Mouse (Mus musculus): ENCODE measurements around the gene 1700013F07Rik. TPM values are rescaled to one million over a fixed set of nuclear protein-coding genes. Genes with fewer than 3 reads are reported as not detected.
"Not testable (repeated sequence)": the region's sequence is repeated elsewhere in the genome, so short reads cannot be mapped to it uniquely, and the experiment has no call there.

The 1700013F07Rik gene
- total RNA-seq (2017): not detected in 3 replicates

- ATAC-seq (replicated peaks; ENCODE audit: insufficient number of reproducible peaks, low FRiP score, low TSS enrichment, poor library complexity, severe bottlenecking): no peak
These were observed at the start of gene 1700013F07Rik for GRCm38 (mm10) chr3:108533951-108534350. TSS of gene 1700013F07Rik (plus strand) at chr3:108534150.

- ATAC-seq (replicated peaks; ENCODE audit: insufficient number of reproducible peaks, low FRiP score, low TSS enrichment, poor library complexity, severe bottlenecking): no peak
These were observed 49.2 kb upstream of the 1700013F07Rik start for GRCm38 (mm10) chr3:108484749-108485148.

DNA sequence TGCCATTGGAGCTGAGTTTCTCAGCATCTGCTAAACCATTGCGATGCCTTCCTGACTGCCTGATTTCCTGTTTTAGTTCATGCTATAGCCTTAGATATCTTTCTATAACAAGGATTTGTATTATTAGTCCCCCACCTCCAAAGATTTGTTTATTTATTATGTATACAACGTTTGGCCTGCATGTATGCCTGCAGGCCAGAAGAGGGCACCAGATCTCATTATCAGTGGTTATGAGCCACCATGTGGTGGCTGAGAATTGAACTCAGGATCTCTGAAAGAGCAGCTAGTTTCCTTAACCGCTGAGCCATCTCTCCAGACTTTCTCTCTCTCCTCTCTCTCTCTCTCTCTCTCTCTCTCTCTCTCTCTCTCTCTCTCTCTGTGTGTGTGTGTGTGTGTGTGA lies 44.0 kb upstream of the 1700013F07Rik start:
- no peak for ATAC-seq (replicated peaks; ENCODE audit: insufficient number of reproducible peaks, low FRiP score, low TSS enrichment, poor library complexity, severe bottlenecking)

DNA sequence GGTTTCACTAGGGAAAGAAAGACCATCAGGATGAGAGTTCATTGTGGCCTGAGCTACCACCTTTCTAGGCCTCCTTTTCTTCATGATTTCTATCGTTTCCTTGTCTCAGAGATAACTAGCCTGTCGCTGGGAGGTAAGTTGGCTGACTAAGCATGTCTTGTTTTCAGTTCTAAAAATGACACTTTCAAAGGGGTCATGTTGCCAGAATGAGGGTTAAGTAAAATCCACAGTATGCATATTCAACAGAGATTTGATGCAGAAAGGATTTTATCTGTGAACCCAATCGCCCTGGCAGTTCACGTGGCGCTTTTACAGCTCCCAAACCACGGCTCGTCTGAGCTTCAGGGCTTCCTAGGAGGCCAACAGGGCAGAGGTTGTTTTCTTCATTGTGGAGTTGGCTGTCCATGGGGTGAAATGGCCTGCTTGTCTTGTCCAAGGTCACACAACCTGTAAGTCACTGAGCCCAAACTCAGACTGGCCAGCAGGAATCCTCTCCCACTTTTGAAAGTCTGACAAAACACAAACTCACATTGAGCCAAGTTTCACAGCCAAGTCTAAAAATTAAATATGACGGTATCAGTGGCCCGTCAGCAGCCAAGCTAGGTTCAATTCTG lies 39.0 kb upstream of the 1700013F07Rik start:
- no peak for ATAC-seq (replicated peaks; ENCODE audit: insufficient number of reproducible peaks, low FRiP score, low TSS enrichment, poor library complexity, severe bottlenecking)

DNA sequence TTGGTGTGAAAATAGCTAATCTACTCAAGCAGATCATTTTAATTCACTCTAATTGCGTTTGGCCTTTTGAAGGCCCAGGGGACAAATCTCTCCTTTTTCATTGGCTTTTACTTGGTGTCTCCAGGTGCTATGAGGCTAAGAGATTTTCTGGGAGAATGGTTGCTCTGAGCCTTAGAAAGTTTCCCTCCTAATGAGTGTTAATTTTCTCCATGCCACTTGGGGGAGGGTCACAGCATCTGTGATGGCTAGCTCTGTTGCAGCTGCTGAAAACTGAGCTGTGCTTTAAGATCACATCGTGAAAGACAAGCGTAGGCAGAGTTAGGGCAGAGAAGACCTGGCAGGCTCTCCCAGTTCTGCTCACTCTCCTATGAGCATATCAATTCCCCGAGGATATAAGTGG lies 38.5 kb upstream of the 1700013F07Rik start:
- ATAC-seq (replicated peaks; ENCODE audit: insufficient number of reproducible peaks, low FRiP score, low TSS enrichment, poor library complexity, severe bottlenecking): no peak

DNA sequence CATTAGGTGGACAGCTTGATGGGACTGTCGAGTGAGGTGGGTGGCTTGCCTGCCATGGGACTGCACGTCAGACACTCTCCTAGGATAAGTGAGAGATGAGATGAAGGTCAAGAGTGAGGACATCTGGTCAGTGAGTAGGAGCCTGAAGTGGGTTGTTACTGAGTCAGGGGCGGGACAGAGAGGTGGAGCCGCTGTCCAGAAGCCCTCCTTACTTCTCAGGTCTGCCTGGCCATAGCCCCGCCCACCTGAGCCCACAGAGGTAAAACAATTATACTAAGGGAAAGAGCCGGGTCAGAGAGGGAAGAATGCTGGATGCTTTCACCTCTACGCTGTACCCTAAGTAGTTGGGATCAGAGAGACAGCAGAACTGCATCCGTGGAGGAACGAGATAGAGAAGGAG lies 36.3 kb upstream of the 1700013F07Rik start:
- no peak for ATAC-seq (replicated peaks; ENCODE audit: insufficient number of reproducible peaks, low FRiP score, low TSS enrichment, poor library complexity, severe bottlenecking)

DNA sequence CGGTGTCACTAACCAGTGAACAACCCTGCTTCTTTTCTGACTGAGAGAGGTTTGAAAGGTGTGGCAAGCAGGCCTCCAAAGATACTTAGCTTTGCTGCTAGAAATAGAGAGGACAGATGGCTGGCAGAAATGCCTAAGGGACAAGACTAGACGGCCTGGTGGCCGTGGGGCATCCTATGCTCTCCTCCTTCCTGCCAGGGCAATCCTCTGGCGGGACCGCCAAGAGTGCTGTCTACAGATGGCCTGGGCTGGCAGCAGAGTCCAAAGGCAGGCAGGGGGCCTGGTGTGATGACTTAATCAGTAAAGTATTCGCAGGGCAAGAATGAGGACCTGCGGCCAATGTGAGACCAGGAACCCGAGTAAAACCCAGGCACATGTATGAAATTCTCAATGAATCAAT lies 34.1 kb upstream of the 1700013F07Rik start:
- ATAC-seq (replicated peaks; ENCODE audit: insufficient number of reproducible peaks, low FRiP score, low TSS enrichment, poor library complexity, severe bottlenecking): no peak

DNA sequence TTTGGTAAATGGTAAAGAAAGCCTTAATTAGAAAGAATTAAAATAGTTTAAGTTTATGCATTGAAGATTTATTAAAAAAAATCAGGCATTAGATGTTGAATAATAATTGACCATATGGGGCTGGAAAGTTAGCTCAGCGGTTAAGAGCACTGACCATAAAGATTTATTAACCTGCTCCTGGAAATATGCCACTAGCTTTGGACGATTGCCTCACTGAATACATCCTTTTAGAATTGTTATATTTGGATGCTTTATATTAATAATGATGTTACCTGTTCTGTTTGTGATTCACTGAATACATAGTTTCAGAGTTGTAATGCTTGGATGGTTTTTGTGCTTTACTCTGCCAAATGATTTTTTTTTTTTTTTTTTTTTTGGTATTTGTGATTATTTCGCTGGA lies 32.5 kb upstream of the 1700013F07Rik start:
- ATAC-seq (replicated peaks; ENCODE audit: insufficient number of reproducible peaks, low FRiP score, low TSS enrichment, poor library complexity, severe bottlenecking): not testable (repeated sequence)

DNA sequence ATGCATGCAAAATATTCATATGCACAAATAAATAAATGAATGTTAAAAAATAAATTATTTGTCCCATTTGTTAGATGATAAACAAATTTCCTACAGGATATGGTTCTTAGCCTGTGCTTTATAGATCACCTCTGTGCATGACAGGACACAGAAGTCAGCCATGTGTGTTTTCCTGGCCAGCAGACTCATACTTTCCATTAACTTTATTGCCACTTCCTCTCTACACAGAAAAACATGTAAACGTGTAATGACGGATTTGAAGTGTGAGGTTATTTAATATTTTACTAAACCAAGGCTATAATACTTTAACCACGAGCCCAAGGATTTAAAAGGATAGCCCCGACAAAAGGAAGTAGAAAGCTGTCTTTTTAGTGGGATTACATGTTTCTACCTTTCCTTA lies 30.0 kb upstream of the 1700013F07Rik start:
- ATAC-seq (replicated peaks; ENCODE audit: insufficient number of reproducible peaks, low FRiP score, low TSS enrichment, poor library complexity, severe bottlenecking): no peak

DNA sequence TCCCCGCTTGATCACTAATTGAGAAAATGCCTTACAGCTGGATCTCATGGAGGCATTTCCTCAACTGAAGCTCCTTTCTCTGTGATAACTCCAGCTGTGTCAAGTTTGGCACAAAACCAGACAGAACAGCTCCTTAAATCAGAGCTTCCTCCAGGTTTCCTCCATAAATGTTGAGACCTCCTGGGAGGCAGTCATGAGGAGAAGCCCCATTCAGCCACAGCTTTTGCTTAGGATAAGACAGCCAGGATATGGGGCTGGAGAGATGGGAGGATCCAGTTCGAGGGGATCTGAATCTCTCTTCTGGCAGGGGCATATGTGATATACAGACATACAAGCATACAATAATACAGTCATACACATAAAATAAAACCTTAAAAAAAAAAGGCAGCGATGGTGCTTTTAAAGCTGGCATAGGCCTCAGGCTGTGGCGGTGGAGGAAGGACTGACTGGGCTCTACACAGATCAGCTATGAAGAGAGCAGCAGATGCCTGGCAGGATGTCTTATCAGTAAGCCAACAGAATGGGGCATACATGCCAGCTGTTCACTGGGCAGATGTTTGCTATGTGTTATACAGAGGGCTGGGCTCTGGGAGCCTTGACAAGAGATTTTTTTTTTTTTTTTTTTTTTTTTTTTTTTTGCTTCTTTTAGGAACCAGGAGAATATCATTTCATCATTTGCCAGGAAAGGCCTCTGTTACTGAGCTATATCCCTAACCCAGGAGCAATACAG lies 25.0 kb upstream of the 1700013F07Rik start:
- no peak for ATAC-seq (replicated peaks; ENCODE audit: insufficient number of reproducible peaks, low FRiP score, low TSS enrichment, poor library complexity, severe bottlenecking)

DNA sequence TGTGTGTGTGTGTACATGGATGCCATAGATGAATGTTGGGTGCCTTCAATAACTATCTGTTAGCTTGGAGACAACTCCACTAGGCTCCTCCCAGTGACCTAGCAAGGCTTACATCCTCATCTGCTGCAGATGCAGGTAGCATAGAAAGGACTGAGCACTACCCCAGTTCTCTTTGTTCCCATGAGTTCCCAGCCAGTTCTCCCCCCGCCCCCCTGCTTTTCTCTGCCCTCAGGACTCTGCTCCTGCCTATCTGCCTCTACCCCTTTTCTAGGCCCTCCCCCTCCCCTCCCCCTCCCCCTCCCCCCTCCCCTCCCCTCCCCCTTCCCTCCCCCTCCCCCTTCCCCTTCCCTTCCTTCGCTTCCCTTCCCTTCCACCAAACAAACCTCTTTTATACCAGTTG lies 23.8 kb upstream of the 1700013F07Rik start:
- no peak for ATAC-seq (replicated peaks; ENCODE audit: insufficient number of reproducible peaks, low FRiP score, low TSS enrichment, poor library complexity, severe bottlenecking)

- ATAC-seq (replicated peaks; ENCODE audit: insufficient number of reproducible peaks, low FRiP score, low TSS enrichment, poor library complexity, severe bottlenecking): no peak
These were observed 23.1 kb upstream of the 1700013F07Rik start for GRCm38 (mm10) chr3:108510716-108511483.

DNA sequence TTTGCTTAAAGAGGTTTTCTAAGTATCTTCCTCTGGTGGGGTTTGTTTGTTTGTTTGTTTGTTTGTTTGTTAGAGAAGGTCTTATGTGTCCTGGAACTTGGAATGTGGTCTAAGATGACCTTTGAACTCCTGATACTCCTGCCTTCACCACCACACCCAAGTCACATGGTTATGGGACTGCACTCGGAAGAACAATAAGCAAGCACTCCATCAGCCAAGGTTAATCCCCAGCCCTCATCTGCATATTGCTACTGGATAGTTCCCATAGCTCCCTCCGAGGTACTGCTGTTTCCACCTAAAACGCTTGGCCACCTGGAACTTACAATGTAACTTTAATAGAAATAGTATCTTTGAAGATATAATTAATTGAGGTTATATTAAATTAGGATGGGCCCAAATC lies 20.5 kb upstream of the 1700013F07Rik start:
- no peak for ATAC-seq (replicated peaks; ENCODE audit: insufficient number of reproducible peaks, low FRiP score, low TSS enrichment, poor library complexity, severe bottlenecking)

DNA sequence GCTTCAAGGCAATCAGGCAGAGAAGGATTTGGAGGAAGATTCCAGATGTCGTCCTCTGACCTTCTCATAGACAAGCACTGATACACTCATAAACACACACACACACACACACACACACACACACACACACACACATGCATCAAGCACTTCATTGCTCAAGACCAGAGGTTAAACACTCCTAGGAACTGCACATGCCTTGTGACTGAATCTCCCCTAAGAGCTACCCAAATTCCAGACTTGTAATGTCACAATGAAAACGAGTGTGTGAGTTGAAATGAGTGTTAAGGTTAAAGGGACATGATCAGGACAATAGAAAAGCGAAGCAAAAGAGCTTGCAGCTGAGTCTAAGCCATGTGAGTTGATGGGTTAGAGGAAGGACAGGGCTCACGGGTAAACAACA lies 15.7 kb upstream of the 1700013F07Rik start:
- no peak for ATAC-seq (replicated peaks; ENCODE audit: insufficient number of reproducible peaks, low FRiP score, low TSS enrichment, poor library complexity, severe bottlenecking)

DNA sequence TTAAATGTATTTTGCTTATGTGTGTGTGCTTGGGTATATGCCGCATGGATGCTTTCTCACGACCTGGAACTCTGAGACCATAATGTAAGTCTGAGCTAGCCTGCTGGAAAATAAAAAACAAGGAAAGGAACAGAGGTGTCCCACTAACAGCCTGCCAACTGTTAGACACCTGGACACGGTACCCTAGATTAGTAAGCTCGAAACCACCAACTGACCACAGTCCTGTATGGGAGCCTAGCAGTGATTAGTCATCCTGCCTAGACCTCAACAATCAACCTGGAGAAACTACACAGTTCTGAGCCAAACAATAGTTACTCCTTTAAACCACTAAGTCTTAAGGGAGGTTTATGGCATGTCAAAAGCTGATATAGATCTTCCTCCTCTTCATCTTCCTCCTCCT lies 10.5 kb upstream of the 1700013F07Rik start:
- ATAC-seq (replicated peaks; ENCODE audit: insufficient number of reproducible peaks, low FRiP score, low TSS enrichment, poor library complexity, severe bottlenecking): no peak

- no peak for ATAC-seq (replicated peaks; ENCODE audit: insufficient number of reproducible peaks, low FRiP score, low TSS enrichment, poor library complexity, severe bottlenecking)
These were observed 5.5 kb upstream of the 1700013F07Rik start for GRCm38 (mm10) chr3:108528489-108528888.

DNA sequence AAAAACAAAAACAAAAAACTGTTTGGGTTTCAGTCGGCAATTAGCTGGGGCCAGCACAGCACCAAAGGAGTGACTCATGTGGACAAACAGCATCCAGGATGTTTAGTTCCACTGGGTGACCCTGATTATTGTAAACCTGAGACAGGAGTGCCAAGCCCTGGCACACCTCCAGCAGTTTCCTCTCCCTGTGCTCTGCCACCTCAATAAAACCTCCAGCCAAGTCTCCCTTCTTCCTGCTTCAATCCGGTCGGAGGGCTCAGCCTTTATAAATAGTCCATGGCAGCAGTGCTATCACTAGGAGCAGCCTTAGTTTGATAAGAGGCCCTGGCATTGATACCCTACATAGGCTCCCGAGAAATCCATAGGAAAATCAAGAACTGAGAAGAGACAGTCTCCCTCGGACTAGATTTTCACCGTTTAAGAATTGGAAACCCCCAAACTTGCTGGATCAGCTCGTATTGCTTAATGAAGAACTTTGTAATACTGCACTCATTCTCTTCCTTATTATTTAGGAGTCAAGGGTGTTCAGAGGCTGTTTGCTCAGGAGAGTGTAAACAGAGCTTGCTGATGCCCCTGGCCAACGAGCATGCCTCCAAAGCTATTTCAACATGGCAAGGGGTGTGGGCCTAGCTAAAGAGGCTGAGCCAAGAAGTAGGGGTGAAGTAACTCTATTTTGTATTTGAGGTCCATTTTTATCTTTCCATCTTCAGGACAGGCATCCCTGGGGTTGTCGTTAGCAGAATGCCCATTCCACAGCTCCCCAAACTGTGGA lies 650 bp upstream of the 1700013F07Rik start:
- no peak for ATAC-seq (replicated peaks; ENCODE audit: insufficient number of reproducible peaks, low FRiP score, low TSS enrichment, poor library complexity, severe bottlenecking)

DNA sequence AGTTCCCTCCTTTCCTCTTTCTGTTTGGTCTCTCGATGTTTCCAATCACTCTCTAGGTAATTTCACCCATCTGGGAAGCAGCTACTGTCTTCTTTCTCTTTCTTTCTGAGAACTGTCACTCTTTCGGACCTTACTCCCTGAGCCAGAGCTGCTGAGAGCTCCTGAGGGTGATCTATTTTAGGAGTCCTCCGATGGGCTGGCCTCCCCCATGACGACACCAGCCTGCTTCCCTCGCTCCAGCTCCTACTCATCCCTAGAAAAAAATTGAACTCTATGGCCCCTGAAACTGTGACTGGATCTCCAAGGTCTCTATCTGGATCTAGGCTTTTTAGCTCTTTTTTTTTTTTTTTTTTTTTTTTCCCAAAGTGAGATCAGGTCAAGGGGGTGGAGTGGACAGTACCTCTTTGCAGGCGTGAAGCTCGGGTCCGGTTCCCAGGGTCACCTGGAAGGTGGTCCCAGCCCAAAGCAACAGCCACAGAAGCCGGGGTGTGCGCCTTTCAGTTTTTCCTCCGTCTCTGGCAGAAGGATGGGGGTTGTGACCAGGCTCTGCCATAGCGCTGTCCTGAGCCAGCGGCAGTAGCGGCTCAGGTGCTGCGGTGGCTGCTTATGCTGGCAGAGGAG lies 2.1 kb downstream of the 1700013F07Rik start:
- ATAC-seq (replicated peaks; ENCODE audit: insufficient number of reproducible peaks, low FRiP score, low TSS enrichment, poor library complexity, severe bottlenecking): no peak

Data from monocyte, adult 5-6 weeks (primary cell).